Mouse (Mus musculus) heart, postnatal 36 days (tissue): ENCODE measurements around the gene Nexn. TPM values are rescaled to one million over a fixed set of nuclear protein-coding genes. Genes with fewer than 3 reads are reported as not detected.
"Not testable (repeated sequence)": the region's sequence is repeated elsewhere in the genome, so short reads cannot be mapped to it uniquely, and the experiment has no call there.

Experiments used
- DNase-seq, 2 experiments: peaks; one replicate each; pipeline ENCODE4 v3.0.0; 2021 to 2022
- intact Hi-C: fragments of 180-260 bp; cut with DNase I; formaldehyde crosslinking; loops from one replicate; pipeline ENCODE4 v1.15.1; 2025
- total RNA-seq, 2 experiments: library from RNA; stranded (reverse); gene quantifications; 2 replicates each; pipeline ENCODE4 v1.2.3; 2021

Gene Nexn
- total RNA-seq = 100 to 1,000 TPM; 341 to 349 TPM

GRCm38 (mm10) chr3:152266036-152266421 is at the start of gene Nexn:
Gene Nexn (minus strand): TSS chr3:152266350.
- DNase-seq = no peak
- intact Hi-C loops = no loop called here

- intact Hi-C loops = loop anchor here (1.0 to 10.0 kb wide), 2 partner anchors 55 to 201 kb away; no protein-coding TSS in a partner anchor
- DNase-seq = peak; percentile 80 to 86
Observed at GRCm38 (mm10) chr3:152315613-152316012, 49.5 kb upstream of the Nexn start.

GRCm38 (mm10) chr3:152314666-152315065 is 48.5 kb upstream of the Nexn start:
- DNase-seq = not testable (repeated sequence)
- intact Hi-C loops = loop anchor here (1.0 to 10.0 kb wide), 2 partner anchors 54 to 200 kb away; no protein-coding TSS in a partner anchor

- DNase-seq = no peak
- intact Hi-C loops = no loop called here
Observed at GRCm38 (mm10) chr3:152309250-152309645, 43.1 kb upstream of the Nexn start.

- intact Hi-C loops = no loop called here
- peak; percentile 25 to 36 for DNase-seq
Observed at GRCm38 (mm10) chr3:152308485-152309249, 42.5 kb upstream of the Nexn start.

GRCm38 (mm10) chr3:152305971-152306370 is 39.8 kb upstream of the Nexn start:
- intact Hi-C loops = no loop called here
- no peak for DNase-seq

GRCm38 (mm10) chr3:152305080-152305479 is 38.9 kb upstream of the Nexn start:
- intact Hi-C loops = no loop called here
- DNase-seq = peak in 1 of 2 experiments; percentile 19

GRCm38 (mm10) chr3:152304093-152304815 is 38.1 kb upstream of the Nexn start:
- intact Hi-C loops = loop anchor here (1.0 kb wide), 1 partner anchor 40 kb away; no protein-coding TSS in a partner anchor
- peak; percentile 44 to 47 for DNase-seq

GRCm38 (mm10) chr3:152302991-152303390 is 36.8 kb upstream of the Nexn start:
- no peak for DNase-seq
- intact Hi-C loops = loop anchor here (1.0 kb wide), 1 partner anchor 14 kb away; no protein-coding TSS in a partner anchor

GRCm38 (mm10) chr3:152300376-152301337 is 34.5 kb upstream of the Nexn start:
- DNase-seq = no peak
- intact Hi-C loops = no loop called here

- no peak for DNase-seq
- intact Hi-C loops = no loop called here
Observed at GRCm38 (mm10) chr3:152295896-152296295, 29.7 kb upstream of the Nexn start.

GRCm38 (mm10) chr3:152294400-152294799 is 28.2 kb upstream of the Nexn start:
- intact Hi-C loops = no loop called here
- no peak for DNase-seq

GRCm38 (mm10) chr3:152293530-152294181 is 27.5 kb upstream of the Nexn start:
- intact Hi-C loops = no loop called here
- DNase-seq = no peak

GRCm38 (mm10) chr3:152291895-152292294 is 25.7 kb upstream of the Nexn start:
- no peak for DNase-seq
- intact Hi-C loops = no loop called here

- no peak for DNase-seq
- intact Hi-C loops = no loop called here
Observed at GRCm38 (mm10) chr3:152290175-152290798, 24.1 kb upstream of the Nexn start.

- DNase-seq = peak in 1 of 2 experiments; percentile 36
- intact Hi-C loops = loop anchor here (1.0 kb wide), 1 partner anchor 14 kb away; no protein-coding TSS in a partner anchor
Observed at GRCm38 (mm10) chr3:152288740-152289139, 22.6 kb upstream of the Nexn start.

GRCm38 (mm10) chr3:152288276-152288675 is 22.1 kb upstream of the Nexn start:
- no peak for DNase-seq
- intact Hi-C loops = no loop called here

GRCm38 (mm10) chr3:152287810-152288209 is 21.7 kb upstream of the Nexn start:
- intact Hi-C loops = no loop called here
- DNase-seq = no peak

- intact Hi-C loops = no loop called here
- no peak for DNase-seq
Observed at GRCm38 (mm10) chr3:152284759-152285158, 18.6 kb upstream of the Nexn start.
